Mouse (Mus musculus) forebrain, embryonic 10.5 days (tissue): ENCODE measurements around the gene Tcf12. TPM values are rescaled to one million over a fixed set of nuclear protein-coding genes. Genes with fewer than 3 reads are reported as not detected.

Experiments used
- DNase-seq: peaks from one replicate; pipeline ENCODE4 v3.0.0-alpha.2; 2017; ENCODE audit warnings: low spot score; ENCODE audit errors: extremely low spot score
- H3K27ac ChIP-seq: fragments of 300-500 bp; sonication (generic); 2 replicates; pipeline ENCODE4 v1.5.1; 2016; ENCODE audit warnings: mild to moderate bottlenecking
- H3K27me3 ChIP-seq: fragments of 300-500 bp; sonication (generic); 2 replicates; pipeline ENCODE4 v1.6.1; 2016; ENCODE audit warnings: mild to moderate bottlenecking; ENCODE audit not compliant: poor library complexity, severe bottlenecking
- H3K36me3 ChIP-seq: fragments of 300-500 bp; sonication (generic); replicated peaks from 2 replicates; pipeline ENCODE4 v1.6.1; 2016; ENCODE audit warnings: mild to moderate bottlenecking, moderate library complexity
- H3K4me1 ChIP-seq: fragments of 300-500 bp; sonication (generic); 2 replicates; pipeline ENCODE4 v1.6.1; 2016
- H3K4me3 ChIP-seq: fragments of 300-500 bp; sonication (generic); 2 replicates; pipeline ENCODE4 v1.5.1; 2016; ENCODE audit warnings: mild to moderate bottlenecking, moderate library complexity
- H3K9me3 ChIP-seq: fragments of 300-500 bp; sonication (generic); 2 replicates; pipeline ENCODE4 v1.6.1; 2016; ENCODE audit warnings: mild to moderate bottlenecking, moderate library complexity
- WGBS: fragments of 180-500 bp; shearing (Covaris S2); methylation state at CpG from one replicate; pipeline ENCODE4 v1.1.7; 2016; 5-methylcytosine and 5-hydroxymethylcytosine counted together
- polyA plus RNA-seq: library from polyadenylated mRNA; unstranded; fragments of >200 nt; fragmentation: Nextera tagmentation; extraction: Ambion mirVana; gene quantifications from 2 replicates; pipeline ENCODE4 v1.2.1, GENCODE M21; 2016

Tcf12 gene
- polyA plus RNA-seq, 1 experiment from 2014 or later = 110 TPM

DNA sequence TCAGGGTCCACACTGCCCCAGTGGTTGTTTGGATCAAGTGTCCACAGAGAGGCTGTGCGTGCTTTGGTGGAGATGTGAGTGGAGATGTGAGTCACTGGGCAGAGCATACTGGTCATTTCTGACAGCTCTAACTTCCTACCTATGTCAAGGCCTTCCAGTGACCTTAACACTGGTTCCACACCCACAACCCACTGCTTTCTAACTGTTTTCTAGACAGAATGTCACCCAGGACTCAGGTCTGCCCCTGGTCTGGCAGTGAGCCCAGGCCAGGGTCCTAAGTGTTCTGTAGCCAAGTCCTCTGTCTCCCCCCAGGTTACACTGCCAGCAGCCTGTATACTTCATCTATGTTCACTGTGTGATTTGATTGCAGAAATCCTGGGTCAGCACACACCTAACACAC, 275.3 kb downstream of the Tcf12 start:
- WGBS = 100% methylated on average over 1 of the region's 1 CpGs
- H3K4me1 ChIP-seq = peaks cover 47% of the 10 kb centered on the region
- no peak for DNase-seq
- peaks cover 14% of the 10 kb centered on the region for H3K36me3 ChIP-seq
- no peaks in the 10 kb centered on the region for H3K27me3 ChIP-seq
- H3K27ac ChIP-seq = peak overlapping the region; percentile 66
- no peak overlapping the region for H3K4me3 ChIP-seq
- no peaks in the 10 kb centered on the region for H3K9me3 ChIP-seq

DNA sequence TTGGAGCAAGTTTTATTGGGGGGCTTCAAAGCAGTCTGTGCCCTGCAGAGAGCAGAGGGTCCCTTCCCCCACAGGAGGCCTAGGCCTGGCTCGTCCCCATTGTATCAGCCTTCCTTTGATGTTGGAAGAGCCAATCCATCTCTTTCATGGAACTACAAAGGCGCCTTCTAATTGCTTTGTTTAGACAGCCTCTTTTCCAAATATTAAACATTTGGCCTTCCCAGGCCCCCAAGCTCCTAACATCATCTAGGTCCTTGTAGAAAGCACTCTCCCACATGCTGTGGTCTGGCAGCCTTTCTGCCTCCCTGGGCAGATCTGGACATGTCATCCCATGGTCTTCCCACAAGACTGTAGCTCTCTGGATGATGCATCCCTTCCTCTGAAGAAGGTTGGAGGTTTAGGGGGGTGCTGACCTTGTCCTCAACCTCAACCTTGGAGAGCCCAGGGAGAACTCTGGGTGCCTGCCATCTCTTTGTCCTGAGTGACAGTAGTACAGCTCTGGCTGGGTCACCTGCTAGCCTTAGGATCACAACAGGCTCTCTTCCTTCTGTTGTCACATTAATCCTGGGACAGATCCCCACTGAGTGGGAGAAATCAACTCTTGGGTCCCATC, 276.4 kb downstream of the Tcf12 start:
- H3K27ac ChIP-seq = peak overlapping the region; percentile 48
- H3K9me3 ChIP-seq = no peaks in the 10 kb centered on the region
- H3K4me3 ChIP-seq = no peak overlapping the region
- WGBS = 38% methylated on average over 2 of the region's 2 CpGs
- no peaks in the 10 kb centered on the region for H3K27me3 ChIP-seq
- DNase-seq = no peak
- peaks cover 4% of the 10 kb centered on the region for H3K36me3 ChIP-seq
- peaks cover 50% of the 10 kb centered on the region for H3K4me1 ChIP-seq

DNA sequence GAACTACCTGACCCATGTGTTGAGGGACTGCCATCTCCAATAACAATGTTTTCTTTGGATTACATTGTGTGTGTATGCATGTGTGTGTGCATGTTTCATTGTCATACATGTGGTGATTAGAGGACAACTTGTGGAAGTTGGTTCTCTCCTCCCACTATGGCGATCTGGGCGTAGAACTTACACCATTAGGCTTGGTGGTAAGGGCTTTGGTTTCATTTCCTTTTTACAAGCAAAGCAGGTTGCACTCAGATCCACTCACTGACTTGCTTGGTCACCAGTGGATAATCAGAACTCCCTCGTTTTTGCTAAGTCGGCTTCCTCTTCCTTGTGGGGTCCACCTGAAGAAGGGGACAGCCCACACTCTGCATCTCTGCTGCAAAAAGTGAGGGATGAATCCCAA, 277.0 kb downstream of the Tcf12 start:
- DNase-seq = no peak
- H3K36me3 ChIP-seq = no peaks in the 10 kb centered on the region
- 88% methylated on average over 4 of the region's 4 CpGs for WGBS
- peaks cover 56% of the 10 kb centered on the region for H3K4me1 ChIP-seq
- peak overlapping the region; percentile 48; the same call in 1 of the 2 replicates for H3K27ac ChIP-seq
- no peak overlapping the region for H3K4me3 ChIP-seq
- H3K9me3 ChIP-seq = no peaks in the 10 kb centered on the region
- H3K27me3 ChIP-seq = no peaks in the 10 kb centered on the region

DNA sequence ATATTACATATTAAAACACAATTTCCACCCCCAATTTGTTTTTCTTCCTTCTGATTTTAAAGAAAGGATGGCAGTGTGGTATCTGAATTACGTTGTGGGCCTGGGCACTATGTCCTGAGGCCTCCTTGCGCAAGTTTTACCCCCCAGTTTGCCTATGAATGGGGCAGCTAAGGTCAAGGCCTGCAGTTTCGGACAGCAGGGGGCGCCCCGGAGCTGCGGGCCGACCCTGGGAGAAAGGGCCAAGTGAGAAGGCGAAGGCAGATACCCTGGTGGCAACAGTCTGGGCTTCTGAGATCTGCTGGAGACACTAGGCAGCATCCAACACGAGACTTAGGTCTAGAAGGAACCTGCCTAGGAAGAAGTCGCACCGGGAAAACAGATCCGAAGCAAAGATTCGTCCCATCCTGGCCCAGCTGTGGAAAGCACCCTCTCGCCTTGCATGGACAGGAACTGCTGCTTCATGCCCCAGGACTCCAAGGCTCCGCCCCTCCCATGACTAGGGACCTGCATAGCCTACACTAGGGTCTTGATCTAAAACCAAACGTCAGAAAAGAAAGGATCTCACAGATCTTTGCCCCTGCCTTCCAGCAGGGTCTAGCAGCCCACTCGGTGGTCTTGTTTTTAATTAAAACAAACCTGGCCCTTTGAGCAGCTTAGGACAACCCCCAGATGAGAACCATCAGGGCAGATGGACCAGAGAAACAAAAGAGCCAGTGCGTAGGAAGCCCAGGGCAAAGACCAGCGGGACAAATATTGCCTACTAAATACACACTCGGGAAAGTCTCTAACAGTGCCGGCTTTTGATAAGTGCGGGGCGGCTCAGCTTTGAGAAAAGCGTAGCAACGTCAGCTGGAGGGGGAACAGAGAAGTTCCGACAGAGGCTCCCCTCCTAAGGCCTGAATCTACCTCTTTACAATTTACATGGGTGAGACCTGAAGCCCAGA, 279.6 kb downstream of the Tcf12 start:
- Histone ChIP-seq H3K4me1 (peaks cover 56% of the 10 kb centered on the region), H3K9me3 (no peaks in the 10 kb centered on the region), H3K27me3 (no peaks in the 10 kb centered on the region), H3K27ac (peak overlapping the region; percentile 56), H3K36me3 (no peaks in the 10 kb centered on the region), H3K4me3 (no peak overlapping the region)
- peak; percentile 60 for DNase-seq
- WGBS = 43% methylated on average over 26 of the region's 26 CpGs

DNA sequence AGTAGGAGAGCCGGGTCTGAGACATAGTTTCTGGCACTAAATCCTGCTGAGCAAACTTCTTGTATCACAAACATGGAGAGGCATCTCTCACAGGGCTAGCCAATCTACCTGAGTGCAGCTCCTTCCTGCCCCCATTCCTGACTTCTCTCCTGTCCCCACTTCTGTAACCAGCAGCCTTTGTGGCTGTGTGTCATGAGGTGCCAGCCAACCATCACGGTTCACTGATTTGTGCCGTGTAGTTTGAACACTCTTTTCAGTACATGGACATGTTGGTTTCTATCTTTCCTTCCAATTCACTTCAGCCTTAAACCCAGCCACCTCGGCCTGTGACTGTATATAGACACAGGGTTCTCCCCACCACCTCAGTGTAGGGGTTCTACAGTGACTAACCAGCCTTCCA, 280.7 kb downstream of the Tcf12 start:
- WGBS = 85% methylated on average over 4 of the region's 4 CpGs
- Histone ChIP-seq H3K27me3 (no peaks in the 10 kb centered on the region), H3K4me3 (no peak overlapping the region)

DNA sequence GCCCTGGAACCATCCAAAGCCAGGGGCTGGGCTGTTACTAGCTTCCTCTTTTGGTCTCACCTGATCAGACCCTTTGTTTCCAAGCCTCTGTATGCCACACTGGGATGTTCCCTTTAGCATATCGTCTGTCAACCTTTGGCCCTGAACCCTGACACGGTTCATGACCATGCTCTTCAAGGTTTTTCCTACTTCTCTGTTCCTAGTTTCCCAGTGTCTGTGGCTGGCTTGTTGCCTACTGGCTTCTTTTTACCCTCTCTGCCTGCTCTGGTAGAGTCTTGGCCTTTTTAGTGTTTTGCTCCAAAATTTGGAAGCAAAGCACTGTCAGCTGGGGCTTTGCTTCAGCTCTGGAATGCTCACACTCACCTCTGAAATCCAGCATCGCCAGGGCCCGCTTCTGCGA, 281.3 kb downstream of the Tcf12 start:
- no peaks in the 10 kb centered on the region for H3K27me3 ChIP-seq
- H3K27ac ChIP-seq = 0 out of 2 replicates have a peak overlapping the region, but pooled peaks have one; percentile 20
- H3K9me3 ChIP-seq = no peaks in the 10 kb centered on the region
- DNase-seq = no peak
- WGBS = 90% methylated on average over 5 of the region's 5 CpGs
- peaks cover 46% of the 10 kb centered on the region for H3K4me1 ChIP-seq
- no peaks in the 10 kb centered on the region for H3K36me3 ChIP-seq
- no peak overlapping the region for H3K4me3 ChIP-seq

More for the DNA sequence above, 280.7 kb downstream of the Tcf12 start:
- H3K4me1 ChIP-seq = peaks cover 49% of the 10 kb centered on the region
- no peak for DNase-seq
- H3K27ac ChIP-seq = no peak overlapping the region
- no peaks in the 10 kb centered on the region for H3K9me3 ChIP-seq
- no peaks in the 10 kb centered on the region for H3K36me3 ChIP-seq

DNA sequence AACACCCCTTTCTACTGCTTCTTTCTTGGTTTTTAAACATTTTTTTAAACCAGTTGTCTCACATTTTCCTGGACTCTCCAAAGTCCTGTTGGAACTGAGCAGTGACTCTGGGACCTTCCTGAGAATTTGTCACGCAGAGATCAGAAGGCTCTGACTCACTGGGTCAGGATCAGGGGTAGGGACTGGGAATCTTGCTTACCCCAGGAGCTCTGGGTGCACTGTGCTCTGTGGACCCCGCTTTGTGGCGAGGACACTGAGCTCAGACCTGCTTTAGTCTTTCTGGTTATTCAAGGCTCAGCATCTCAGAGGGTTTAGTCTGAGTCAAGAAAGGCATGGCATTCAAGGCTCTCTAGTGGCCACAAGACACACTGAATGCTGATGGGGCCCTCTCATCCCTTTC, 281.9 kb downstream of the Tcf12 start:
- Histone ChIP-seq H3K4me1 (peaks cover 40% of the 10 kb centered on the region), H3K36me3 (no peaks in the 10 kb centered on the region), H3K27me3 (no peaks in the 10 kb centered on the region), H3K27ac (peak overlapping the region; percentile 20; the same call in 1 of the 2 replicates), H3K4me3 (no peak overlapping the region), H3K9me3 (no peaks in the 10 kb centered on the region)
- DNase-seq = no peak
- WGBS = 86% methylated on average over 3 of the region's 3 CpGs

DNA sequence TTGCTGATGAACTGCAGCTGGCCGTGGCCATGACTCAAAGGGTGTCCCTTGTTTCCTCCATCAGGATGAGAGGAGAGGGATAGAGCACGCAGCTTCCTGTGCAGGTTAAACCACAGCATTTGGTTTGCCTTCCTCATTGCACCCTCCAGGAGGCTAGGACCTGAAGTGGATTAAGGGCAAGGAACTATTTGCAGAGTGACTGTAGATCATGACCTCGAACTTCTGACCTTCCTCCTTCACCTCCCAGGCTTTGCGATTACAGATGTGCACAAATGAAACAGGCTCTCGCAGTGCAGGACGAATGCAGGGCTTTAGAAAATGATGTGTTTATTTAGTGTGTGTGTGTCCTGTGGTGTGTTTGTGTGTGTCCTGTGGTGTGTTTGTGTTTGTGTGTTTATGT, 282.5 kb downstream of the Tcf12 start:
- no peak for DNase-seq
- no peaks in the 10 kb centered on the region for H3K27me3 ChIP-seq
- WGBS = 67% methylated on average over 6 of the region's 6 CpGs
- no peaks in the 10 kb centered on the region for H3K9me3 ChIP-seq
- no peak overlapping the region for H3K4me3 ChIP-seq
- peaks cover 36% of the 10 kb centered on the region for H3K4me1 ChIP-seq
- H3K27ac ChIP-seq = no peak overlapping the region
- H3K36me3 ChIP-seq = no peaks in the 10 kb centered on the region

DNA sequence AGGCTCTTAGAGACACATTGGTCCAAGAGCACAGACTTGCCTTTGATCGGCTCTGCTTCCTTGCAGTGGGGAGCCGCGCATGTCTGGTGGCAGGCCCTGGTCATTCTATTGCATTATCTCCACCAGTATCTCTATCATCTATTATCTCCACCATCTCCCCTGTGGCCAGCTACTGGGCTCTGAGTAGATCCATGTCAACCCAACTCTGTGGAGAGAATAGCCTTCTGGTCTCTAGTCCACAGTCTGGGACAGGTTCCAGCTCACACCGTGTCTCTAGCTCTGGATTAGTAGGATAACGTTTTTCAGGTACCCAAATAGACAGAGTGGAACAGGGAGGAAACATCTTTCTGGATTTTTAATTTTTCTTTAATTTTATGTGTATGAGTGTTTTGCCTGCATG, 284.3 kb downstream of the Tcf12 start:
- no peaks in the 10 kb centered on the region for H3K9me3 ChIP-seq
- no peak overlapping the region for H3K4me3 ChIP-seq
- 96% methylated on average over 5 of the region's 5 CpGs for WGBS

DNA sequence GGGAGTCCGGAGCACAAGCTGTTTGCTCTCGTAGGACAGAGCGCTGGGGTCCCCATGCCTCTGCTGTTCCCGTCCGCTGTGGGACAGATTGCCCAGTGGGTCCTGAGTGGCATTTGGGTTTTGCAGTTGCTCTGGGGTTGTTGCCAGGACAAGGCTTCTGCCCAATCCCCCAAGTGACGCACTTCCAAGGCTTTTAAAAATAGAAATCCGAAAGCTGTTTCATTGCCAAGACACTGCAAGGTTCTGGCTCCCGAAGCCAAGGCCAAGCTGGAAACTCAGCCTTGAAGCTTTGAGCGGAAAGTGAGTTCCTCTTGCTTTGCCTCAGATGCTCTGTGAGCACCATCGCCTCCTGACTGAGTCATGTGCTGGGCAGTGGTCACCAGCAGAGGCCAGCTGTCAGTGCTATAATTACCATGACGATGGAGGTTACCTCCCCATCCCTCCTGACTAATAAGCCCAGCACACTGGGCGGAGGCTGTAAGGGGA, 285.6 kb downstream of the Tcf12 start:
- no peaks in the 10 kb centered on the region for H3K9me3 ChIP-seq
- no peaks in the 10 kb centered on the region for H3K27me3 ChIP-seq
- no peaks in the 10 kb centered on the region for H3K36me3 ChIP-seq
- H3K27ac ChIP-seq = no peak overlapping the region
- H3K4me1 ChIP-seq = peaks cover 23% of the 10 kb centered on the region
- no peak overlapping the region for H3K4me3 ChIP-seq
- 84% methylated on average over 12 of the region's 12 CpGs for WGBS
- DNase-seq = no peak

More for the DNA sequence above, 284.3 kb downstream of the Tcf12 start:
- Histone ChIP-seq H3K27ac (no peak overlapping the region), H3K27me3 (no peaks in the 10 kb centered on the region), H3K36me3 (no peaks in the 10 kb centered on the region), H3K4me1 (peaks cover 31% of the 10 kb centered on the region)
- DNase-seq = no peak

DNA sequence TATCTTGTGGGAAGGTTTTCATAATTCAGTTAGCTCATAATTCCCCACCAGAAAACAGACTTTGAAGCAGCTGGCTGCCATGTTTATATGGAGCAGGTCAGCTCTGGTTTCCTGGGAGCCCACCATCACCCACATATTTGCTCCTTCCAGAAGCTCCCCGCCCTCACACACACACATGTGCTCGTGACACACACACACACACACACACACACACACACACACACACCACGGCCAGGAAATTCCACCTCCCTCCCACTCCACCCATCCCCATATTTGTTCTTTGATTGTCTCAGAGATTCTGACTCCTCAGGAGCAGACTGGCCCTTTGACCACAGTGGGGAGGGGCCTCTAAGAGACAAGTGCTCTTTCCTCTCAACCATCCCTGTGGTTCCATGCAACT, 289.7 kb downstream of the Tcf12 start:
- Histone ChIP-seq H3K27me3 (no peaks in the 10 kb centered on the region), H3K36me3 (no peaks in the 10 kb centered on the region), H3K9me3 (no peaks in the 10 kb centered on the region), H3K4me3 (no peak overlapping the region), H3K27ac (no peak overlapping the region), H3K4me1 (peaks cover 18% of the 10 kb centered on the region)
- 85% methylated on average over 3 of the region's 3 CpGs for WGBS
- no peak for DNase-seq

DNA sequence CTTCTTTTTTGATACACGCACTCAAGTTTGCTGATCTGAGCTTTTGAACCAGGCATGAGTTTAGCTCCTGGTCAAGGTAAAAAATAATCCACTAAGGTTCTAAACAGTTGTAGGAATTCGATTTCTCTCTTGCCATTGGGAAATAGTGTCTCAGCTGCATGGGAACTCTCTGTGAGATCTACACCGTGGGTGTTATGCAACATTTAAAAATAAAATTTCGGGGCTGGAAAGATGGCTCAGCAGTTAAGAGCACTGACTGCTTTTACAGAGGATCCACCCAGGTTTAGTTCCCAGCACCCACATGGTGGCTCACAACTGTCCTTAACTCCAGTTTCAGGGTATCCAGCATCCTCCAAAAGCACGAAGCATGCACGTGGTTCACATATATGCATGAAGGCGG, 293.2 kb downstream of the Tcf12 start:
- H3K27me3 ChIP-seq = no peaks in the 10 kb centered on the region
- no peaks in the 10 kb centered on the region for H3K9me3 ChIP-seq
- H3K4me1 ChIP-seq = peaks cover 12% of the 10 kb centered on the region
- no peak for DNase-seq
- no peaks in the 10 kb centered on the region for H3K36me3 ChIP-seq
- WGBS = 92% methylated on average over 7 of the region's 7 CpGs
- H3K27ac ChIP-seq = no peak overlapping the region
- H3K4me3 ChIP-seq = no peak overlapping the region

DNA sequence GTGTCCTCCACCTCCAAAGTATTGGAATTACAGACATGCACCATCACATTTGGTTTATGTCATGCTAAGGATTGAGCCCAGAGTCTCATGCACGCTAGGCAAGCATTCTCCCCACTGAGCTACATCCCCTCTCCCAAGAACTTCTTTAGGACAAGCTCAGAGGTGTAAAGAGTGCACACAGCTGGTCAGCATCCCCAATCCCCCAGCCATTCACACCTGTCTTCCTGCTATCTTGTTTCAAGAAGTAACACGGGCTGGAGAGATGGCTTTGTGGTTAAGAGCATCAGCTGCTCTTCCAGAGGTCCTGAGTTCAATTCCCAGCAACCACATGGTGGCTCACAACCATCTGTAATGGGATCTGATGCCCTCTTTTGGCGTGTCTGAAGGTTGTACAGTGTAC, 295.6 kb downstream of the Tcf12 start:
- 78% methylated on average over 3 of the region's 3 CpGs for WGBS
- H3K27ac ChIP-seq = no peak overlapping the region
- no peaks in the 10 kb centered on the region for H3K27me3 ChIP-seq
- H3K9me3 ChIP-seq = no peaks in the 10 kb centered on the region
- no peak overlapping the region for H3K4me3 ChIP-seq
- H3K36me3 ChIP-seq = no peaks in the 10 kb centered on the region
- no peak for DNase-seq
- H3K4me1 ChIP-seq = peaks cover 34% of the 10 kb centered on the region
